19 mouse cellular contexts compared by ENCODE assay signal in genomic region chr7:138885365-138886289, GRCm38 (mm10). TPM values are rescaled to one million over a fixed set of nuclear protein-coding genes. Genes with fewer than 3 reads are reported as not detected.
A peak's percentile ranks its signal among the peaks of the same experiment; 100 is the strongest.
DNase-seq lines count a peak whose midpoint lies in the region; ATAC-seq lines count a peak whose summit lies in the region.
"Had no signal": no experiment of that assay in that cellular context is flagged by ENCODE, and none has a peak within 500 bp of the region (broad histone marks: within the 10 kb centered on the region; RNA-seq: fewer than 3 reads in every experiment).

No protein-coding gene starts in this region.

- DNase-seq in kidney, postnatal 14 days = peak; percentile 17
- no peak for DNase-seq in kidney, postnatal 4 days
- no peak for DNase-seq in liver, embryonic 13.5 days
- DNase-seq in splenic B cell, adult 2 months (ENCODE audit: low read depth, low spot score) = peak; percentile 5
- no peak for DNase-seq in urinary bladder, adult 2 months (ENCODE audit: low spot score)
- DNase-seq in gastrocnemius, postnatal 25 days = no peak
- DNase-seq: adrenal gland, adult 2 months; embryo, embryonic 11 days; forebrain, postnatal 0 days; left cerebral cortex, postnatal 4 days; spleen, adult 18-20 months; thymus, postnatal 14 days had no signal

- H3K9ac ChIP-seq in liver, embryonic 13.5 days = no peak overlapping the region
- H3K9ac ChIP-seq: forebrain, postnatal 0 days; heart, embryonic 13.5 days; neural tube, embryonic 12.5 days had no signal

- H3K9me3 ChIP-seq in liver, embryonic 13.5 days (replicated peaks) = no peaks in the 10 kb centered on the region
- H3K9me3 ChIP-seq: heart, embryonic 13.5 days; neural tube, embryonic 12.5 days had no signal

- no peak overlapping the region for H3K4me3 ChIP-seq in liver, embryonic 13.5 days (replicated peaks)
- H3K4me3 ChIP-seq: heart, embryonic 13.5 days; layer of hippocampus, adult 2 months; neural tube, embryonic 12.5 days had no signal

- no peaks in the 10 kb centered on the region for H3K4me1 ChIP-seq in liver, embryonic 13.5 days (replicated peaks)
- H3K4me1 ChIP-seq: neural tube, embryonic 12.5 days had no signal

- WGBS in liver, embryonic 13.5 days (ENCODE audit: insufficient replicate concordance) = 71% methylated on average over 12 of the region's 13 CpGs

- peaks cover 36% of the 10 kb centered on the region for H3K36me3 ChIP-seq in liver, embryonic 13.5 days
- peaks cover 7% of the 10 kb centered on the region; the same call in 1 of the 2 replicates for H3K36me3 ChIP-seq in splenic B cell, adult 2 months (ENCODE audit: control insufficient read depth, insufficient read depth, low read length, poor library complexity, severe bottlenecking)

- H3K4me2 ChIP-seq in liver, embryonic 13.5 days = no peak overlapping the region
- H3K4me2 ChIP-seq: heart, embryonic 13.5 days; neural tube, embryonic 12.5 days had no signal

- H3K27me3 ChIP-seq in liver, embryonic 13.5 days = no peaks in the 10 kb centered on the region
- no peaks in the 10 kb centered on the region for H3K27me3 ChIP-seq in splenic B cell, adult 2 months (ENCODE audit: control insufficient read depth, insufficient read depth, low read length, poor library complexity, severe bottlenecking)
- H3K27me3 ChIP-seq: heart, embryonic 13.5 days; neural tube, embryonic 12.5 days had no signal

- no peak overlapping the region for H3K27ac ChIP-seq in liver, embryonic 13.5 days
- H3K27ac ChIP-seq: heart, embryonic 13.5 days; layer of hippocampus, adult 2 months; neural tube, embryonic 12.5 days had no signal

- peak; percentile 78 for ATAC-seq in common myeloid progenitor, adult 5-6 weeks (replicated peaks; ENCODE audit: low read depth, poor library complexity, severe bottlenecking)
- ATAC-seq in liver, embryonic 13.5 days (ENCODE audit: low read depth) = 0 out of 2 replicates have a peak, but pooled peaks have one; percentile 23
- ATAC-seq: forebrain, postnatal 0 days had no signal

RNA-seq across cellular contexts. Expression of gene Bnip3, which starts 23.7 kb away (rescaled TPM):
- total RNA-seq in common myeloid progenitor, adult 5-6 weeks (2017) = 20.7 and 23.9 TPM in 2 replicates
- polyA plus RNA-seq in liver, embryonic 13.5 days (2015; fragmentation: Nextera tagmentation; extraction: Ambion mirVana) = 51.3 and 56.6 TPM in 2 replicates
- 55.6 and 61.9 TPM in 2 replicates for polyA plus RNA-seq in urinary bladder, adult 2 months (2012; rRNA removed)
- total RNA-seq in gastrocnemius, postnatal 25 days (2021) = 100 to 1,000 TPM; 152 to 182 TPM

RNA-seq across cellular contexts. Expression of gene Mapk1ip1, which starts 39.6 kb away (rescaled TPM):
- 7.7 and 8.7 TPM in 2 replicates for total RNA-seq in common myeloid progenitor, adult 5-6 weeks (2017)
- polyA plus RNA-seq in liver, embryonic 13.5 days (2015; fragmentation: Nextera tagmentation; extraction: Ambion mirVana) = 3.3 and 3.8 TPM in 2 replicates
- 43.6 and 47.4 TPM in 2 replicates for polyA plus RNA-seq in urinary bladder, adult 2 months (2012; rRNA removed)
- total RNA-seq in gastrocnemius, postnatal 25 days (2021) = 10 to 100 TPM; 17.4 TPM

RNA-seq across cellular contexts. Expression of gene Ppp2r2d, which starts 39.7 kb away (rescaled TPM):
- total RNA-seq in common myeloid progenitor, adult 5-6 weeks (2017) = 33.4 and 55.1 TPM in 2 replicates
- 18.0 and 18.3 TPM in 2 replicates for polyA plus RNA-seq in liver, embryonic 13.5 days (2015; fragmentation: Nextera tagmentation; extraction: Ambion mirVana)
- 36.9 and 38.5 TPM in 2 replicates for polyA plus RNA-seq in urinary bladder, adult 2 months (2012; rRNA removed)
- total RNA-seq in gastrocnemius, postnatal 25 days (2021) = 10 to 100 TPM; 31.1 to 32.6 TPM

RNA-seq across cellular contexts. Expression of gene Jakmip3, which starts 54.9 kb away (rescaled TPM):
- not detected in 2 replicates for total RNA-seq in common myeloid progenitor, adult 5-6 weeks (2017)
- polyA plus RNA-seq in liver, embryonic 13.5 days (2015; fragmentation: Nextera tagmentation; extraction: Ambion mirVana) = 0.03 TPM in 1 of 2 replicates, not detected in the other
- polyA plus RNA-seq in urinary bladder, adult 2 months (2012; rRNA removed) = 0.94 and 1.0 TPM in 2 replicates
- under 1 TPM in 1 of 2 experiments, not detected in 1; 0.15 TPM for total RNA-seq in gastrocnemius, postnatal 25 days (2021)
- total RNA-seq: gastrocnemius, postnatal 4 days; hematopoietic stem cell, adult 5-6 weeks; megakaryocyte-erythroid progenitor cell, adult 5-6 weeks had no signal
- polyA plus RNA-seq: heart, embryonic 13.5 days had no signal

Comparison
In these comparisons a context has a peak if more than half of its experiments do, and no peak if none do; other contexts are left out.
1. DNase-seq: peak in kidney, postnatal 14 days (single experiment) and splenic B cell, adult 2 months (single experiment); none in kidney, postnatal 4 days (0 of 2), liver, embryonic 13.5 days (single experiment), urinary bladder, adult 2 months (single experiment) and gastrocnemius, postnatal 25 days (single experiment).